Mouse (Mus musculus): ENCODE results near the gene Olfr714.

- TF ChIP-seq POLR2A (IDR thresholded peaks at IDR 0.05; ENCODE audit: extremely low read depth, insufficient read depth, low read length) (no peak), CTCF (IDR thresholded peaks at IDR 0.05; ENCODE audit: extremely low read depth, insufficient read depth, low read length) (no peak)
Observed at GRCm38 (mm10) chr7:107044407-107044806, 26.4 kb upstream of the Olfr714 start.

Data from cortical plate, adult 2 months (tissue).